Mouse (Mus musculus) CH12.LX (cell line): ENCODE data around the gene St6galnac4.

Experiments
- CTCF ChIP-seq, 2 experiments: IDR thresholded peaks in 1 of 2; conservative IDR thresholded peaks in 1 of 2; 2 replicates each; pipeline ENCODE4 v1.5.1; 2011 to 2012; ENCODE audit warnings: low read depth in 2 of 2, low read length in 2 of 2, improper control_type of control experiment in 1 of 2, inconsistent platforms in 1 of 2, mild to moderate bottlenecking in 1 of 2, moderate library complexity in 1 of 2
- EP300 ChIP-seq: IDR thresholded peaks from 2 replicates; pipeline ENCODE4 v1.6.1; 2011; ENCODE audit warnings: low read length, improper control_type of control experiment
- IRF4 ChIP-seq: IDR thresholded peaks from 2 replicates; pipeline ENCODE4 v1.6.1; 2014; ENCODE audit warnings: low read depth, mild to moderate bottlenecking, inconsistent platforms, low read length, improper control_type of control experiment
- MXI1 ChIP-seq: IDR thresholded peaks from 2 replicates; pipeline ENCODE4 v1.6.1; 2011; ENCODE audit warnings: mild to moderate bottlenecking, low read depth, low read length, improper control_type of control experiment
- POLR2A ChIP-seq: IDR thresholded peaks from 2 replicates; pipeline ENCODE4 v1.6.1; 2011; ENCODE audit warnings: low read depth, mild to moderate bottlenecking, improper control_type of control experiment, low read length
- ZMIZ1 ChIP-seq: IDR thresholded peaks from 2 replicates; pipeline ENCODE4 v1.6.1; 2012; ENCODE audit warnings: low read depth, mild to moderate bottlenecking, inconsistent platforms, low read length, improper control_type of control experiment

- TF ChIP-seq MXI1 = peak; percentile 70
- TF ChIP-seq CTCF (conservative IDR thresholded peaks at IDR 0.05 in 1 of 2, IDR thresholded peaks at IDR 0.05 in 1 of 2; ENCODE audit: low read depth in 2 of 2, low read length in 2 of 2) = peak in 1 of 2 experiments; percentile 0; a peak in 1 of 4 replicates
- TF ChIP-seq POLR2A = peak; percentile 34; the same call in 1 of the 2 replicates
- TF ChIP-seq EP300 = no peak
- TF ChIP-seq ZMIZ1 = no peak
- peak; percentile 63 for TF ChIP-seq IRF4
Measured at GRCm38 (mm10) chr2:32608141-32608777, 21.4 kb downstream of the St6galnac4 start.
